8 mouse cellular contexts compared by ENCODE assay signal in genomic region chr6:83356569-83357138, GRCm38 (mm10). TPM values are rescaled to one million over a fixed set of nuclear protein-coding genes. Genes with fewer than 3 reads are reported as not detected.
A peak's percentile ranks its signal among the peaks of the same experiment; 100 is the strongest.
DNase-seq lines count a peak whose midpoint lies in the region; ATAC-seq and TF ChIP-seq lines count a peak whose summit lies in the region.

No protein-coding gene starts in this region.

- no peak overlapping the region for H3K4me3 ChIP-seq in gastrocnemius, adult 2 months
- H3K4me3 ChIP-seq in hindbrain, embryonic 16.5 days (ENCODE audit: low read length): no peak overlapping the region

- peaks cover 15% of the 10 kb centered on the region for H3K36me3 ChIP-seq in hindbrain, embryonic 16.5 days (ENCODE audit: control insufficient read depth, insufficient read depth, low read length)

- DNase-seq in R1 (ENCODE audit: low read depth, low spot score): peak; percentile 72
- DNase-seq in cerebellum, postnatal 25 days: peak; percentile 91 to 95
- DNase-seq in gastrocnemius, adult 2 months: peak; percentile 88
- peak; percentile 86 to 92 for DNase-seq in left cerebral cortex, adult 18-20 months (ENCODE audit: low spot score in 2 of 2)
- peak; percentile 86 to 92 for DNase-seq in right cerebral cortex, adult 2 months (ENCODE audit: low spot score in 2 of 2)
- DNase-seq in urinary bladder, postnatal 10 days (ENCODE audit: low spot score): peak; percentile 46

- 21% methylated on average over 7 of the region's 7 CpGs for WGBS in hindbrain, embryonic 16.5 days

- no peaks in the 10 kb centered on the region for H3K27me3 ChIP-seq in hindbrain, embryonic 16.5 days (replicated peaks; ENCODE audit: control insufficient read depth, insufficient read depth, low read length)

- TF ChIP-seq CTCF in gastrocnemius, adult 2 months (IDR thresholded peaks at IDR 0.05): peak; percentile 97

- intact Hi-C loops in gastrocnemius, adult 2 months (cut with DNase I): loop anchor here (1.0 to 5.0 kb wide), 2 partner anchors 101 to 157 kb away; partner anchors contain the start of gene Tet3

- H3K4me1 ChIP-seq in hindbrain, embryonic 16.5 days (ENCODE audit: control insufficient read depth, insufficient read depth, low read depth, low read length): no peaks in the 10 kb centered on the region

- H3K27ac ChIP-seq in gastrocnemius, adult 2 months: peak overlapping the region; percentile 7; the same call in 1 of the 2 replicates
- no peak overlapping the region for H3K27ac ChIP-seq in hindbrain, embryonic 16.5 days (ENCODE audit: low read depth, low read length)

- no peak overlapping the region for H3K4me2 ChIP-seq in hindbrain, embryonic 16.5 days (ENCODE audit: low read length)

- no peak overlapping the region for H3K9ac ChIP-seq in hindbrain, embryonic 16.5 days (ENCODE audit: low read depth, low read length)

- peak; percentile 73; the same call in 1 of the 2 replicates for ATAC-seq in hindbrain, embryonic 16.5 days
- ATAC-seq in megakaryocyte progenitor cell, adult 5-6 weeks (replicated peaks; ENCODE audit: poor library complexity): peak; percentile 67

- H3K9me3 ChIP-seq in hindbrain, embryonic 16.5 days (ENCODE audit: control insufficient read depth, low read length): no peaks in the 10 kb centered on the region

RNA-seq across cellular contexts. Expression of gene Bola3, which starts 7.7 kb away (rescaled TPM):
- 100 to 1,000 TPM; 245 to 263 TPM for total RNA-seq in gastrocnemius, adult 2 months (2021)
- polyA plus RNA-seq in hindbrain, embryonic 16.5 days (2015; fragmentation: Nextera tagmentation; extraction: Ambion mirVana): 55.8 and 64.3 TPM in 2 replicates
- 10 to 100 TPM; 49.3 to 49.5 TPM for total RNA-seq in left cerebral cortex, adult 18-20 months (2021)
- 81.1 and 95.2 TPM in 2 replicates for total RNA-seq in megakaryocyte progenitor cell, adult 5-6 weeks (2015)
- total RNA-seq in megakaryocyte progenitor cell, adult 5-6 weeks (2017): 62.6 and 70.8 TPM in 2 replicates

RNA-seq across cellular contexts. Expression of gene Mob1a, which starts 30.8 kb away (rescaled TPM):
- 10 to 100 TPM in 1 of 2 experiments, 1 to 10 TPM in 1; 7.4 to 12.6 TPM for total RNA-seq in gastrocnemius, adult 2 months (2021)
- 19.4 and 23.9 TPM in 2 replicates for polyA plus RNA-seq in hindbrain, embryonic 16.5 days (2015; fragmentation: Nextera tagmentation; extraction: Ambion mirVana)
- 10 to 100 TPM; 17.9 to 22.5 TPM for total RNA-seq in left cerebral cortex, adult 18-20 months (2021)
- 83.8 and 90.1 TPM in 2 replicates for total RNA-seq in megakaryocyte progenitor cell, adult 5-6 weeks (2015)
- total RNA-seq in megakaryocyte progenitor cell, adult 5-6 weeks (2017): 129 and 133 TPM in 2 replicates

RNA-seq across cellular contexts. Expression of gene Mthfd2, which starts 30.9 kb away (rescaled TPM):
- 1 to 10 TPM; 3.0 to 4.2 TPM for total RNA-seq in gastrocnemius, adult 2 months (2021)
- 33.4 and 34.3 TPM in 2 replicates for polyA plus RNA-seq in hindbrain, embryonic 16.5 days (2015; fragmentation: Nextera tagmentation; extraction: Ambion mirVana)
- total RNA-seq in left cerebral cortex, adult 18-20 months (2021): 1 to 10 TPM; 6.5 to 6.7 TPM
- 19.7 and 26.8 TPM in 2 replicates for total RNA-seq in megakaryocyte progenitor cell, adult 5-6 weeks (2015)
- total RNA-seq in megakaryocyte progenitor cell, adult 5-6 weeks (2017): 23.1 and 25.0 TPM in 2 replicates
